Mouse (Mus musculus) kidney, embryonic 14.5 days (tissue): ENCODE data around the gene Coro1b. TPM values are rescaled to one million over a fixed set of nuclear protein-coding genes. Genes with fewer than 3 reads are reported as not detected.

ENCODE experiments used
- ATAC-seq: fragments of 200-750 bp; cut with Nextera tagmentation; 2 replicates; pipeline ENCODE4 v1.8.0; 2017; ENCODE audit warnings: moderate number of reproducible peaks, mild to moderate bottlenecking, moderate TSS enrichment, moderate library complexity; ENCODE audit not compliant: low FRiP score, low TSS enrichment
- H3K27ac ChIP-seq: fragments of 300-500 bp; sonication (generic); 2 replicates; pipeline ENCODE4 v1.5.1; 2014; ENCODE audit warnings: low read depth, mild to moderate bottlenecking, low read length, moderate library complexity, mixed read lengths
- H3K27me3 ChIP-seq: fragments of 300-500 bp; sonication (generic); 2 replicates; pipeline ENCODE4 v1.6.1; 2014; ENCODE audit warnings: mild to moderate bottlenecking, low read length; ENCODE audit not compliant: control insufficient read depth, insufficient read depth
- H3K36me3 ChIP-seq: fragments of 300-500 bp; sonication (generic); 2 replicates; pipeline ENCODE4 v1.6.1; 2014; ENCODE audit warnings: low read length, mixed read lengths; ENCODE audit not compliant: control insufficient read depth, insufficient read depth
- H3K4me1 ChIP-seq: fragments of 300-500 bp; sonication (generic); 2 replicates; pipeline ENCODE4 v1.6.1; 2014; ENCODE audit warnings: low read length, mixed read lengths; ENCODE audit not compliant: control insufficient read depth, insufficient read depth
- H3K4me2 ChIP-seq: fragments of 300-500 bp; sonication (generic); replicated peaks from 2 replicates; pipeline ENCODE4 v1.6.1; 2014; ENCODE audit warnings: low read depth, mild to moderate bottlenecking, low read length
- H3K4me3 ChIP-seq: fragments of 300-500 bp; sonication (generic); 2 replicates; pipeline ENCODE4 v1.5.1; 2014; ENCODE audit warnings: mild to moderate bottlenecking, low read length
- H3K9ac ChIP-seq: fragments of 300-500 bp; sonication (generic); 2 replicates; pipeline ENCODE4 v1.6.1; 2014; ENCODE audit warnings: low read depth, mild to moderate bottlenecking, low read length, moderate library complexity
- H3K9me3 ChIP-seq: fragments of 300-500 bp; sonication (generic); 2 replicates; pipeline ENCODE4 v1.6.1; 2016; ENCODE audit warnings: low read length; ENCODE audit not compliant: control insufficient read depth
- WGBS: fragments of 180-500 bp; shearing (Covaris S2); extraction: QIAGEN DNeasy Blood & Tissue Kit; methylation state at CpG from one replicate; pipeline ENCODE4 v1.1.7; 2014; 5-methylcytosine and 5-hydroxymethylcytosine counted together
- polyA plus RNA-seq: library from polyadenylated mRNA; unstranded; fragments of >200 nt; fragmentation: Nextera tagmentation; extraction: Ambion mirVana; gene quantifications from 2 replicates; pipeline ENCODE4 v1.2.1, GENCODE M21; 2014

Gene Coro1b
- polyA plus RNA-seq, 1 experiment from 2014 or later, result 156 TPM

DNA sequence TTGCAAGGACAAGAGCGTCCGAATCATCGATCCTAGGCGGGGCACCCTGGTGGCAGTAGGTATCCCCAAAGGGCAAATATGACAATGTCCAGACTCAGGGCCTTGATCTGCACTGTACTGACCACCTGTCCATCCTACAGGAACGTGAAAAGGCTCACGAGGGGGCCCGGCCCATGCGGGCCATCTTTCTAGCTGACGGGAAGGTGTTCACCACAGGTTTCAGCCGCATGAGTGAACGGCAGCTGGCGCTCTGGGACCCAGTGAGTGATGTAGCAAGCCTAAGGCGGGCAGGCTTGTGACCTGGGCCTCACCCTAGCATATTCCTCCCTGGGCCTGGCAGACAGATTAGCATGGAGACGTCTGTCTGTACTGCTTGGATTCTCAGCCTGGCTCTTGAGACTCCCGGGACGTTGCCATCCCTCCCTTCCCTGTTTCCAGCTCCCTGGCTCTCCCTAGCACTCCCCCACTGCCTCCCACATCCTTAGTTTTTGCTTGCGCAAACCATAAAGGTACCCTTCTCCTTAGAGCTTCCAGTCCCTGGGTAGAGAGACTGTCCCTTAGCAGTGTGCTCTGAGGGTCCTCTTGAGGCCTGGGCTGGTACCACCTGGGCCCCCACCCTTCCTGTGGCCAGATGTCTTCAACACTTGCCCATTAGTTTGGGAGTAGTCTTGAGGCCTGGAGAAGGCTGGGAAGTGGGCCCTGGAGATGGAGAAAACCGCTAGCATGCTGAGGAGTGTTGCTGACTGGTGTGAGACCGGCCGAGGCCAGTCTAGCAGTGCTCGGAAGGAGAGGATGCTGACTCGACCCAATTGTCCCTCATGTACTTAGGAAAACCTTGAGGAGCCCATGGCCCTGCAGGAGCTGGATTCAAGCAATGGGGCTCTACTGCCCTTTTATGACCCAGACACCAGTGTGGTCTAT lies 2.4 kb downstream of the Coro1b start:
- Histone ChIP-seq H3K4me1 (peaks cover 18% of the 10 kb centered on the region), H3K9me3 (no peaks in the 10 kb centered on the region), H3K27ac (no peak overlapping the region), H3K9ac (no peak overlapping the region), H3K4me3 (no peak overlapping the region), H3K36me3 (peaks cover 30% of the 10 kb centered on the region), H3K4me2 (no peak overlapping the region), H3K27me3 (no peaks in the 10 kb centered on the region)
- 85% methylated on average over 22 of the region's 22 CpGs for WGBS
- ATAC-seq, result no peak

- Histone ChIP-seq H3K9ac (no peak overlapping the region), H3K27ac (no peak overlapping the region), H3K4me2 (no peak overlapping the region), H3K36me3 (peaks cover 36% of the 10 kb centered on the region), H3K4me3 (no peak overlapping the region), H3K9me3 (no peaks in the 10 kb centered on the region), H3K27me3 (no peaks in the 10 kb centered on the region), H3K4me1 (peaks cover 18% of the 10 kb centered on the region)
- WGBS, result 78% methylated on average over 5 of the region's 5 CpGs
- ATAC-seq, result no peak
Measured at GRCm38 (mm10) chr19:4151488-4151860, 3.1 kb downstream of the Coro1b start.

- H3K4me3 ChIP-seq, result no peak overlapping the region
- H3K9ac ChIP-seq, result no peak overlapping the region
- no peaks in the 10 kb centered on the region for H3K9me3 ChIP-seq
- H3K27me3 ChIP-seq, result no peaks in the 10 kb centered on the region
- H3K4me2 ChIP-seq, result no peak overlapping the region
- ATAC-seq, result no peak
- no peak overlapping the region for H3K27ac ChIP-seq
- peaks cover 40% of the 10 kb centered on the region for H3K36me3 ChIP-seq
- whole genome bisulfite sequencing, result 85% methylated on average over 5 of the region's 5 CpGs
- H3K4me1 ChIP-seq, result peaks cover 18% of the 10 kb centered on the region
Measured at GRCm38 (mm10) chr19:4151898-4152297, 3.5 kb downstream of the Coro1b start.

GRCm38 (mm10) chr19:4152445-4153231 lies 4.2 kb downstream of the Coro1b start:
- H3K4me1 ChIP-seq, result peaks cover 17% of the 10 kb centered on the region
- H3K9me3 ChIP-seq, result no peaks in the 10 kb centered on the region
- ATAC-seq, result no peak
- H3K27ac ChIP-seq, result no peak overlapping the region
- no peak overlapping the region for H3K4me3 ChIP-seq
- H3K9ac ChIP-seq, result peak overlapping the region; percentile 13; the same call in 1 of the 2 replicates
- H3K27me3 ChIP-seq, result no peaks in the 10 kb centered on the region
- no peak overlapping the region for H3K4me2 ChIP-seq
- H3K36me3 ChIP-seq, result peaks cover 48% of the 10 kb centered on the region
- 91% methylated on average over 8 of the region's 8 CpGs for WGBS

DNA sequence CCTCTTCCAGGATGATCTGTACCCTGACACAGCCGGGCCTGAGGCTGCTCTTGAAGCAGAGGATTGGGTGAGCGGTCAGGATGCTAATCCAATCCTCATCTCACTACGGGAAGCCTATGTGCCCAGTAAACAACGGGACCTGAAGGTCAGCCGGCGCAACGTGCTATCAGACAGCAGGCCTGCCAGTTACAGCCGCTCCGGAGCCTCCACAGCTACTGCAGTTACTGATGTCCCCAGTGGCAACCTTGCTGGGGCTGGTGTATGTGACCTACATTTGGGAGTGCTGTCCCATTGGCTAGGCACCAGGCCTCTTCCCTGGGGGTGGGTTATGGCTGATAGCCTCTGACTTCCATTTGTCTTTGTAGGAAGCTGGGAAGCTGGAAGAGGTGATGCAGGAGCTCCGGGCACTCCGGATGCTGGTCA lies 4.8 kb downstream of the Coro1b start, which contains the start of gene Ptprcap:
Gene Ptprcap, plus strand, starts transcription at position 373 of the 423 bp plus-strand sequence.
- H3K4me2 ChIP-seq, result no peak within 1 kb of the TSS
- peaks cover 54% of the 10 kb centered on the region for H3K36me3 ChIP-seq
- ATAC-seq, result no peak
- 85% methylated on average over 11 of the region's 11 CpGs for WGBS
- H3K4me1 ChIP-seq, result peaks cover 12% of the 10 kb centered on the region; the same call in 1 of the 2 replicates
- H3K27ac ChIP-seq, result no peak within 1 kb of the TSS
- H3K9me3 ChIP-seq, result no peaks in the 10 kb centered on the region
- H3K4me3 ChIP-seq, result no peak within 1 kb of the TSS
- no peaks in the 10 kb centered on the region for H3K27me3 ChIP-seq
- peak within 1 kb of the TSS; percentile 13; the same call in 1 of the 2 replicates for H3K9ac ChIP-seq

- Histone ChIP-seq H3K4me2 (no peak overlapping the region), H3K27me3 (no peaks in the 10 kb centered on the region), H3K4me1 (peaks cover 5% of the 10 kb centered on the region; the same call in 1 of the 2 replicates), H3K9ac (no peak overlapping the region), H3K9me3 (no peaks in the 10 kb centered on the region), H3K4me3 (no peak overlapping the region), H3K36me3 (peaks cover 68% of the 10 kb centered on the region), H3K27ac (no peak overlapping the region)
- WGBS, result 80% methylated on average over 13 of the region's 13 CpGs
- no peak for ATAC-seq
Measured at GRCm38 (mm10) chr19:4154437-4155222, 6.2 kb downstream of the Coro1b start.

- H3K4me2 ChIP-seq, result no peak overlapping the region
- no peaks in the 10 kb centered on the region for H3K27me3 ChIP-seq
- H3K4me3 ChIP-seq, result no peak overlapping the region
- H3K36me3 ChIP-seq, result peaks cover 67% of the 10 kb centered on the region
- 0 out of 2 replicates have a peak, but pooled peaks cover 4% of the 10 kb centered on the region for H3K4me1 ChIP-seq
- no peak overlapping the region for H3K9ac ChIP-seq
- H3K27ac ChIP-seq, result peak overlapping the region; percentile 44
- ATAC-seq, result peak; percentile 58
- 48% methylated on average over 6 of the region's 6 CpGs for WGBS
- no peaks in the 10 kb centered on the region for H3K9me3 ChIP-seq
Measured at GRCm38 (mm10) chr19:4155223-4156072, 7.0 kb downstream of the Coro1b start.
